Mouse (Mus musculus): ENCODE data around the gene Gcnt2.

The Gcnt2 gene

GRCm38 (mm10) chr13:40979321-40979720, 119.8 kb downstream of the Gcnt2 start:
- no peak for TF ChIP-seq GATA4 (IDR thresholded peaks at IDR 0.05; ENCODE audit: insufficient replicate concordance, low read length)

- TF ChIP-seq GATA4 (IDR thresholded peaks at IDR 0.05; ENCODE audit: insufficient replicate concordance, low read length), result no peak
These were observed 123.2 kb downstream of the Gcnt2 start for GRCm38 (mm10) chr13:40982759-40983158.

GRCm38 (mm10) chr13:40986081-40986480, 126.5 kb downstream of the Gcnt2 start:
- TF ChIP-seq GATA4 (IDR thresholded peaks at IDR 0.05; ENCODE audit: insufficient replicate concordance, low read length), result no peak

- no peak for TF ChIP-seq GATA4 (IDR thresholded peaks at IDR 0.05; ENCODE audit: insufficient replicate concordance, low read length)
These were observed 128.9 kb downstream of the Gcnt2 start for GRCm38 (mm10) chr13:40988418-40988817.

- TF ChIP-seq GATA4 (IDR thresholded peaks at IDR 0.05; ENCODE audit: insufficient replicate concordance, low read length), result no peak
These were observed 135.1 kb downstream of the Gcnt2 start for GRCm38 (mm10) chr13:40994487-40995263.

GRCm38 (mm10) chr13:41000140-41000925, 140.8 kb downstream of the Gcnt2 start:
- TF ChIP-seq GATA4 (IDR thresholded peaks at IDR 0.05; ENCODE audit: insufficient replicate concordance, low read length), result peak; percentile 93; the same call in 1 of the 2 replicates

GRCm38 (mm10) chr13:41000926-41001639, 141.5 kb downstream of the Gcnt2 start, which contains the start of gene Pak1ip1:
Pak1ip1 (plus strand) TSS chr13:41001023.
- peak; percentile 33; the same call in 1 of the 2 replicates for TF ChIP-seq GATA4 (IDR thresholded peaks at IDR 0.05; ENCODE audit: insufficient replicate concordance, low read length)

GRCm38 (mm10) chr13:41002001-41002400, 142.4 kb downstream of the Gcnt2 start:
- no peak for TF ChIP-seq GATA4 (IDR thresholded peaks at IDR 0.05; ENCODE audit: insufficient replicate concordance, low read length)

GRCm38 (mm10) chr13:41006244-41006643, 146.7 kb downstream of the Gcnt2 start:
- TF ChIP-seq GATA4 (IDR thresholded peaks at IDR 0.05; ENCODE audit: insufficient replicate concordance, low read length), result peak; percentile 29; the same call in 1 of the 2 replicates

- no peak for TF ChIP-seq GATA4 (IDR thresholded peaks at IDR 0.05; ENCODE audit: insufficient replicate concordance, low read length)
These were observed 148.7 kb downstream of the Gcnt2 start for GRCm38 (mm10) chr13:41008271-41008670.

GRCm38 (mm10) chr13:41008946-41009345, 149.4 kb downstream of the Gcnt2 start:
- no peak for TF ChIP-seq GATA4 (IDR thresholded peaks at IDR 0.05; ENCODE audit: insufficient replicate concordance, low read length)
